Mouse (Mus musculus): Measurements from ENCODE around the gene Hes7.

Hes7 gene

GRCm38 (mm10) chr11:69151004-69151403 is 30.8 kb downstream of the Hes7 start:
- DNase-seq = no peak

DNA sequence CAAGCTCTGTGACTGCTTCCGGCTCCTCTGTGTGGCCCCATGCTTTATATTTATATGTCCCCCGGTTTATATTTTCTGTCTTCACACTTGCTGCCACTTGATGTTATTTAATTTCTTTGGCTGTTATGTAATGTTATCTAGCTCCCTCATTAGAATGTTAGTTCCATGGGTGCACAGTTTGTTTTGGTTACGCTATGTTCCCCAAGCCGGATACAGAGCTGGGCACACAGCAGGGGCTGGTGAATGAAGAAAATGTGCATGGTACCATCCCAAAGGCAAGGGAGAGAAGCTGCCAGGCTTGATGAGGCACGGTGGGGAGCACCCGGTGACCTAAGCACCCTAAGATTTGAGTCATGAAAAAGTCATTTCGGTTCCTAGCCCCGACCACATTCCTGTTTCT is 33.6 kb downstream of the Hes7 start:
- no peak for DNase-seq

- DNase-seq = no peak
Observed at GRCm38 (mm10) chr11:69155351-69155750, 35.1 kb downstream of the Hes7 start.

GRCm38 (mm10) chr11:69156800-69157199 is 36.6 kb downstream of the Hes7 start, which contains the start of gene Alox12b:
Gene Alox12b (plus strand): TSS chr11:69156989.
- no peak for DNase-seq

GRCm38 (mm10) chr11:69169313-69169712 is 49.1 kb downstream of the Hes7 start:
- DNase-seq = no peak

- DNase-seq = peak in 1 of 2 experiments; percentile 34
Observed at GRCm38 (mm10) chr11:69171626-69172025, 51.4 kb downstream of the Hes7 start.

GRCm38 (mm10) chr11:69172606-69173005 is 52.4 kb downstream of the Hes7 start:
- DNase-seq = no peak
